Mouse (Mus musculus): ENCODE measurements around the gene Pfn3. TPM values are rescaled to one million over a fixed set of nuclear protein-coding genes. Genes with fewer than 3 reads are reported as not detected.
"Not testable (repeated sequence)": the region's sequence is repeated elsewhere in the genome, so short reads cannot be mapped to it uniquely, and the experiment has no call there.

Pfn3 gene
- polyA plus RNA-seq, 1 experiment from 2014 or later: not detected

DNA sequence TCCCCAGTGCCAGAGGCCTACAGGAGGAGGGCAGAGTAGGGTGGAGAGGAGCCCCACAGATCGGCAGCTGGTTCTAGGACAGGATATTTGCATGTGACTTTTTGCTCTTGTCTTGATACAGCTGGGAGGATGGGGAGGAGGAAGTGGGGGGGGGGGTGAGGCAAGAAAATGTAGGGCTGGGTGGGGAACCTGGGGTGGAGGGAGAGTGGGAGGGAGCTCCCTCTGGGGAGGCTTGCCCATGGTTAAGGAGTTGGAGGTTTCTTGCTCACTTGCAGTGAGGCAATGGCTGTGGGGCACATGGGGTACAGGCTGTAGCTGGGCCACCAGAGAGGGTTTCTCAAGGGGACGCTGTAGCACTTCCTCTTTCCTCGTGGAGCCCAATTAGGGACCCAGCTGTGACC, 32.5 kb upstream of the Pfn3 start:
- no peak overlapping the region for H3K27ac ChIP-seq
- ATAC-seq (ENCODE audit: insufficient number of reproducible peaks, insufficient read depth, low FRiP score, low TSS enrichment): no peak

DNA sequence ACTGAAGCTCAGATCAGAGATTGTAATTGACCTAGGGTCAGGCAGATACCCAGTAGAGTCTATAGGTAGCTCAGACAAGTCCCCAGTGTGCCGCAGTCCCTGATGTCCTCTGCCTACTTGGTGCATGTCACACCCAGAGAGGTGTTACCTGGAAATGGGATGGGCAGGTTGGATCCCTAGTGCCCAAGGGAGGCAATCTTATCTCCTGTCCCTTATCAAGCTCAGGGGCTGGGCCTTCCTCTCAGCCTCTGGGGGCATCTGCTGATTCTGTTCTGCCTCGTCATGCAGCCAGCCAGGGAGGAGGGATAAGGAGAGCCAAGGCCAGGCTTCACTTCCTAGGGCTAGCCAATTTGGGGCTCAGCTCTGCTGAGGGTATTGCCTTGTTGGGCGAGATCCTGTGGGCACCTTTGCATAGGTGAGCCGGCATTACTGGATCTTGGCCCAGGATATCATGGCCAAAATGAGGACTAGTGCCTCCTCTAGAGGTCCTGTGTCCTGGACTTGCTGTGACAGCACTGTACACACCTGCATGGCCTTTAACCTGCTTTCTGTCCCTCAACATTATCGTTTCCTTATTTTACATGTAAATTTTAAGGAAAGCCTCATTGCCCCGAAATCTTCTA, 31.6 kb upstream of the Pfn3 start:
- no peaks in the 10 kb centered on the region for H3K9me3 ChIP-seq
- no peaks in the 10 kb centered on the region for H3K27me3 ChIP-seq
- peak overlapping the region; percentile 72 for H3K4me3 ChIP-seq
- no peak for ATAC-seq (ENCODE audit: insufficient number of reproducible peaks, insufficient read depth, low FRiP score, low TSS enrichment)
- peaks cover 22% of the 10 kb centered on the region for H3K4me1 ChIP-seq
- no peak overlapping the region for H3K27ac ChIP-seq
- peak overlapping the region; percentile 95; the same call in 1 of the 2 replicates for H3K9ac ChIP-seq
- peak overlapping the region; percentile 79 for H3K4me2 ChIP-seq (replicated peaks)
- peaks cover 26% of the 10 kb centered on the region for H3K36me3 ChIP-seq
- 74% methylated on average over 6 of the region's 6 CpGs for WGBS

More for the DNA sequence above, 32.5 kb upstream of the Pfn3 start:
- peaks cover 22% of the 10 kb centered on the region for H3K4me1 ChIP-seq
- H3K9ac ChIP-seq: peak overlapping the region; percentile 24; the same call in 1 of the 2 replicates
- no peak overlapping the region for H3K4me3 ChIP-seq
- H3K9me3 ChIP-seq: no peaks in the 10 kb centered on the region
- H3K27me3 ChIP-seq: no peaks in the 10 kb centered on the region
- H3K4me2 ChIP-seq (replicated peaks): no peak overlapping the region
- 35% methylated on average over 3 of the region's 3 CpGs for WGBS
- H3K36me3 ChIP-seq: peaks cover 36% of the 10 kb centered on the region

DNA sequence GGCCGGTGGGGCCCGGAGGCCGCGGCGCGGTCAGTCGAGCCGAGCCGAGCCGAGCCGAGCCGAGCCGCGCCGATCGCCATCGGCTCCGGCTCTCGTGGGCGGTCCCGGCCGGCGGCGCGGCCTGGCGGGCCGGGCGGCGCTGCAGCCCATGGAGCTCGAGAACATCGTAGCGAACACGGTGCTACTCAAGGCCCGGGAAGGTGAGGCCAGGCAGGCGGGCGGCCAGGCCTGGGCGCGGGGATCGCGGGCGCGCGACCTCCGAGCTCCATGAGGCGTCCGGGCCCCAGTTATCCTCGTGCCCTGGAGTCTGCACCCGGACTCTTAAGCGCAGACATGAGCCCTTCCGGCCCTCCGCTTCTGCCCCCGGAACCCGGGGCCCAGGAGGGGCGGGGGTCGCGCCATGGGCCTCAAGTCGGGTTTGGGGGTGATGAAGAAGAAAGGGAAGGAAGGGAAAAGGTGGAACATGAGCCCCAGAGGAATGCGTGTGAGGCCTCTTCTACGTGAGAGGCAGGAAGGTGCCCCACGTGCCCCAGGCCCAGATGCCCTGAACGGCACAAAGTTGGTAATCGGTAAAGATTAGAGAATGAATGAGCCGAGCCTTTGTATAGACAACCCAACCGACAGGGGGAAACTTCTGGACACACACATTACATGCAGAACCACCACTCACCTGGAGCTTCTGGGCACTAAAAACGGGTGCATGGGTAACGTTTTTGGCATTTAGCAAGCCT, 30.5 kb upstream of the Pfn3 start:
- H3K4me2 ChIP-seq (replicated peaks): peak overlapping the region; percentile 79
- peak overlapping the region; percentile 72 for H3K4me3 ChIP-seq
- peaks cover 15% of the 10 kb centered on the region for H3K36me3 ChIP-seq
- WGBS: under 1% methylated on average over 58 of the region's 66 CpGs
- H3K4me1 ChIP-seq: peaks cover 22% of the 10 kb centered on the region
- peak overlapping the region; percentile 96 for H3K27ac ChIP-seq
- ATAC-seq (ENCODE audit: insufficient number of reproducible peaks, insufficient read depth, low FRiP score, low TSS enrichment): no peak; the same call in 1 of the 2 replicates
- no peaks in the 10 kb centered on the region for H3K27me3 ChIP-seq
- peak overlapping the region; percentile 95 for H3K9ac ChIP-seq
- H3K9me3 ChIP-seq: no peaks in the 10 kb centered on the region

DNA sequence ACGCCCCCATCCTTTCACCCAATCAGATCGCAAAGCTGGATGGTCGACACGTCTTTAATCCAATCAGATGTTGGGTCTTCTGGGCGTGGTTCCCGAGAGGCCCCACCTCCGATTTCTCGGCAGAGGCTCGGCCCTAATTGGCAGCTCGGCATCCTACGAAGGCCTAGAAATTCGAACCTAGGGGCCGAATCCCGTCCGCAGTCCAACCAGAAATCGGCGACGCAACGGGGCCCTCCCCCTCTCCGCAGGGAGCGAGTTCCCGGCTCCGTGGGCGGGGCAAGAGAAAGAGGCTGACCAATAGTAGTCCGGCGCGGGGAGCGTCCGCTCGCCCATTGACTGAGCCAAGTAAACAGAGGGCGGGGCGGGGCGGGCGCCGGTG, 29.9 kb upstream of the Pfn3 start, which contains the start of gene Grk6:
Grk6 (plus strand) TSS at position 136 of the 379 bp plus-strand sequence.
- peak within 1 kb of the TSS; percentile 79 for H3K4me2 ChIP-seq (replicated peaks)
- peaks cover 9% of the 10 kb centered on the region for H3K36me3 ChIP-seq
- H3K27ac ChIP-seq: peak within 1 kb of the TSS; percentile 96
- under 1% methylated on average over 35 of the region's 35 CpGs for WGBS
- peak within 1 kb of the TSS; percentile 72 for H3K4me3 ChIP-seq
- H3K27me3 ChIP-seq: no peaks in the 10 kb centered on the region
- peaks cover 22% of the 10 kb centered on the region for H3K4me1 ChIP-seq
- H3K9ac ChIP-seq: peak within 1 kb of the TSS; percentile 95
- peak; percentile 96 for ATAC-seq (ENCODE audit: insufficient number of reproducible peaks, insufficient read depth, low FRiP score, low TSS enrichment)
- H3K9me3 ChIP-seq: no peaks in the 10 kb centered on the region

DNA sequence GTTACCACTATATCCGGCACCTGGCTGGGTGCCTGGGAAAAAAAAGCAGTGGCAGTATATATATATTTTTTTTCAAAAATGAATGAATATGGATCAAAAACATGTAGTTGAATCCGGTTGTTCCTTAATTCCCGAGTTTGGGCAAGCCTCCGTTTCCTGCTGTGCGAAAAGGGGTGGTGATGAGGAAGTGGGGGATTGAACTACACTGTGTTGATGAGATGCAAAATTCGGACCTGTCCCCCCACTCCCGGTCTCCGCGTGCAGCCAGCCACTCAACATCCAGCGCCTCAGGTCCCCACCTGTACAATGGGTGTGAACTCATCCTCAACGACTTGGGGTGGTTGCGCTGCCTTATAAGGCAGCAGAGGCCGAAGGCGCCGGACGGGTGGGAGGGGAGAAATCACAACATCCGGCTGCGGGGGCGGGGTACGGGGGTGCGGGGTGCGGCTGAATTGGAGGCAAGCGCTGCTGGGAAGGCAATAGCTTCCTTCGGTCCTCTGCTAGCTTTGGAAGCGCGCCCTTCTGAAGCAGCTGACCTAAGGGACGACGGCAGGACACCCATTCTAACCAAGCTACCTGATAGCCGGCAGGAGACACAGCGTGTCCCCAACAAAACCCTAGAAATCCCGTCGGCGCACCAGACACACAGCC, 29.4 kb upstream of the Pfn3 start:
- H3K4me2 ChIP-seq (replicated peaks): peak overlapping the region; percentile 79
- peak overlapping the region; percentile 60 for H3K9ac ChIP-seq
- peak overlapping the region; percentile 72 for H3K4me3 ChIP-seq
- peaks cover 4% of the 10 kb centered on the region for H3K36me3 ChIP-seq
- peak overlapping the region; percentile 96 for H3K27ac ChIP-seq
- peaks cover 22% of the 10 kb centered on the region for H3K4me1 ChIP-seq
- no peaks in the 10 kb centered on the region for H3K27me3 ChIP-seq
- no peaks in the 10 kb centered on the region for H3K9me3 ChIP-seq
- peak; percentile 65 for ATAC-seq (ENCODE audit: insufficient number of reproducible peaks, insufficient read depth, low FRiP score, low TSS enrichment)
- 2% methylated on average over 33 of the region's 33 CpGs for WGBS

DNA sequence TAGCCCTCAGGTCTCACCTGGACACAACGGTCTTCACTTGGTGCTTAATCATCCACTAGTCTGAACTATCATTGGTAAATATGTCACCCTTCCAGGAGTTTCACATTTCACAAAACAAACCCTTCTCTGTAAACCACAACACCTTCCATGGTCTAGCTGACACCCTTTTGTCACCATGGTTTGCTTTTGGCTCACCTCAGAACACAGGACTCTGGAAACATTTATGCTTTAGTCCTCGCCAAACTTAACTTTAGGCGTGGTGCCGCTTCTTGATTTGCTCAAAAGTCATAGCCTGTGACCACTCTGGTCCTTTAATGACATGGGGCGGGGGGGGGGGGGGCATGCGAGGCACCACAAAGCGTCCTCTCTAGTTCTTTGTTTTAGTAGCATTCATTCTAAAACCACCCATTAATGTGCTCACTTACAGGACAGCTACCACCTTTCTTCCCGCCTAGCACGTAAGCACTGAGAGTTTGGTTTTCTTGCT, 28.8 kb upstream of the Pfn3 start:
- 45% methylated on average over 9 of the region's 9 CpGs for WGBS
- H3K27ac ChIP-seq: peak overlapping the region; percentile 96
- no peak for ATAC-seq (ENCODE audit: insufficient number of reproducible peaks, insufficient read depth, low FRiP score, low TSS enrichment)
- H3K4me1 ChIP-seq: peaks cover 22% of the 10 kb centered on the region
- peak overlapping the region; percentile 79 for H3K4me2 ChIP-seq (replicated peaks)
- H3K4me3 ChIP-seq: peak overlapping the region; percentile 72
- H3K27me3 ChIP-seq: no peaks in the 10 kb centered on the region
- no peaks in the 10 kb centered on the region for H3K36me3 ChIP-seq
- no peaks in the 10 kb centered on the region for H3K9me3 ChIP-seq
- H3K9ac ChIP-seq: peak overlapping the region; percentile 60

DNA sequence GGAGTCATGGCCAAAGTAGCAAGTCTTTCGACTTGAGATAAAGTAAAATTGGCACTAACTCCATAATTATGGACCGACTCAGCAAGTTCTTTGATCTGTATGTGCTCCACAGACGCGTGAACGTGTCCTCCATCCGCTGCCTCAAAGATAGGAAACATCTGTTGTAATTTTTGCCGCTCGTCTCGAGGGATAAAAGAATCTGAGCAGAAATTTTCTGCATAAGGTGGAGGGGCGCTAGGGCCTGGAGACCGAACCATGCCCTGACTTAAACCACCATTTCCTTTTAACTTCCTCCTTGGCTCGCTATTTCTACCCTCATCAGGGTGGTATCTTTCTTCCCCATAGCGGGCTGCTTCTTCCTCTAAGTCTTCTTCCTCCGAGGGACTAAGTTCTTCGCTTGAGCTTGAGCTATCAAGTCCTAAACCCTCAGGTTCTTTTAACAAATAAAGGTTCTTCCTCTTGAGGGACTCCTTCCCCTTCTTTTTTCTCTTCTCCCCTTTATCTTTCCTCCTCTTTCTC, 22.1 kb upstream of the Pfn3 start:
- WGBS: 62% methylated on average over 15 of the region's 15 CpGs
- not testable (repeated sequence) for H3K27ac ChIP-seq; H3K4me2 ChIP-seq (replicated peaks); H3K27me3 ChIP-seq; H3K9ac ChIP-seq; H3K4me1 ChIP-seq; H3K4me3 ChIP-seq; H3K36me3 ChIP-seq; H3K9me3 ChIP-seq; ATAC-seq (ENCODE audit: insufficient number of reproducible peaks, insufficient read depth, low FRiP score, low TSS enrichment)

DNA sequence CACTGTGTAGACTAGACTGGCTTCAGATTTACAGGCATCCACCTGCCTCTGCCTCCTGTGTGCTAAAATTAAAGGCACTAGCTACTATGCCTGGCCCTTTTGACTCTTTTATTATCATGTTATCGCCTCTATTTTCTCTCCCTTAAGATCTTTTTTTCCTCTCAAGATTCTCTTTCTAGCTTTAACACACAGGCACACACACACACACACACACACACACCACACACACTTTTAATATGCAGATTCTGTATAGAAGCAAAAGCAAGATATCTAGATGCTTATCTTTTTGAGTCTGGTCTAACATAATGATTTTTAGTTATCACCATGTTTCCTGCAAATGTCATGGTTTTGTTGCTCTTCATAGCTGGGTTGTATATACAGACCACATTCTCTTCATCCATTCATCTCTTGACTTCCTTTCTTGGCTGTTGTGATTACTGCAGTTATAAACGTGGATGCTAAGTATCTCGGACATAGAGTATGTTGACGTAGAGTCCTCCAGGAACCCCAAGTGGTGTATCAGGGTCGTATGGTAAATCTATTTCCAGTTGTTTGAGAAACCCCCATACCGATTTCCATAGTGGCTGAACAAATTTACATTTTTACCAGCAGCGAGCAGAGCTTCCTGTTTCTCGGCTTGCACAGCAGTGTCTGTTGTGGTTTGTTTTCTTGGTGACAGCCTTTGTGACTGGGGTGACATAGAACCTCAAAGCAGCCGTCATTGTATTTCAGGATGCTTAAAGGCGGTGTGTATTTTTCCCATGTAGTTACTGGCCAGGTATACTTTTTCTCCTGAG, 17.1 kb upstream of the Pfn3 start:
- Histone ChIP-seq H3K9ac (no peak overlapping the region), H3K4me1 (no peaks in the 10 kb centered on the region), H3K27me3 (no peaks in the 10 kb centered on the region), H3K9me3 (no peaks in the 10 kb centered on the region), H3K4me2 (replicated peaks) (no peak overlapping the region), H3K4me3 (no peak overlapping the region), H3K36me3 (no peaks in the 10 kb centered on the region), H3K27ac (no peak overlapping the region)
- no peak for ATAC-seq (ENCODE audit: insufficient number of reproducible peaks, insufficient read depth, low FRiP score, low TSS enrichment)
- 76% methylated on average over 10 of the region's 10 CpGs for WGBS

DNA sequence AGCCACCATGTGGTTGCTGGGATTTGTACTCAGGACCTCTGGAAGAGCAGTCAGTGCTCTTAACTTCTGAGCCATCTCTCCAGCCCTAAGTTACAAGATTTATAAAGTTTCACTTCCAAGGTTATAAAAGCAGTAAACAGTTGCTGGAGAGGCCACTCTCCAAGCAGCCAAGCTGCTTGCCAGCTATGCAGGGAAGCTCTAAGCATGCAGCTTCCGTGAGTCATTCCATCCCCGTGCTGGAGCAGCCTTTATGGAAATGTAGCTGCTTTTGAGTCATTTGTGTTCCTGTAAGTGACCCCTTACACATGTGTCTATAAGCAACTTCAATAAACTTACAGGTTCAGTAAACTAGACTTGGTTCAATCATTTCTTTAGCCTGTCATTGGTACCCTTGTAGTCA, 15.5 kb upstream of the Pfn3 start:
- no peak for ATAC-seq (ENCODE audit: insufficient number of reproducible peaks, insufficient read depth, low FRiP score, low TSS enrichment)
- no peak overlapping the region for H3K4me3 ChIP-seq
- 0 out of 2 replicates have a peak, but pooled peaks cover 3% of the 10 kb centered on the region for H3K27me3 ChIP-seq
- no peaks in the 10 kb centered on the region for H3K9me3 ChIP-seq
- H3K9ac ChIP-seq: no peak overlapping the region
- no peak overlapping the region for H3K27ac ChIP-seq
- no peak overlapping the region for H3K4me2 ChIP-seq (replicated peaks)
- H3K36me3 ChIP-seq: no peaks in the 10 kb centered on the region
- WGBS: 85% methylated on average over 2 of the region's 2 CpGs
- H3K4me1 ChIP-seq: no peaks in the 10 kb centered on the region

DNA sequence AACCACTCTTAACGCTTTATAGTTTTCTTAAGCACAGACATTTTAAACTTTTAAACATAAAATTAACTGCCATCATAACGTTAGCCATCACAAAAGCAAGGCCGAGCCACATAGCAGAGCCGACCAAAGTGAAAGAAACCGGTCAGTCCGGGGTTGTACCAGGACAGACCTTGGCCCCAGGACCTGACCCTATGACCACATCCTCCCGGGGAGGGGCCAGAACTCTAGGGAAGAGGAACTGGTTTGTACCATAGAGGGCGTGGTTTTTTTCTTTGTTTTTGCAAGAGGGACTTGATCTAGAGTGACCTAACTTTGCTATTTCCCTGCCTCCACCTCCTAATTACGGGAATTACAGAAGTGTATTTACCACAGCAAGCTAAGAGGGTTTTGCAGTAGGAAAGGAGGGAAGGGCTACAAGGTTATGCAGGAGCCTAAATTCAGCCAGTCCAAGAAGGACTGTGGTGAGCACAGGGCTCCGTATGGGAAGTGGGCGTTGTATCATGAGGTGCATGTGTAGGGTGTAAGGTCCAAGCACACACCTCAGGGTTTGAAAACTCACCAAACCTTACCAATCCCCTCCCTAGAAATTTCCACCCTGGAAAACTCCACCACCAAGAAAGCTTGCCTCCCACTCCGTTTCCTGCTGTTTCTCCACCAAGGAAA, 14.3 kb upstream of the Pfn3 start:
- H3K4me3 ChIP-seq: no peak overlapping the region
- no peak overlapping the region for H3K27ac ChIP-seq
- ATAC-seq (ENCODE audit: insufficient number of reproducible peaks, insufficient read depth, low FRiP score, low TSS enrichment): no peak
- no peak overlapping the region for H3K4me2 ChIP-seq (replicated peaks)
- H3K4me1 ChIP-seq: no peaks in the 10 kb centered on the region
- no peaks in the 10 kb centered on the region for H3K9me3 ChIP-seq
- H3K9ac ChIP-seq: no peak overlapping the region
- 57% methylated on average over 12 of the region's 12 CpGs for WGBS
- H3K27me3 ChIP-seq: 0 out of 2 replicates have a peak, but pooled peaks cover 3% of the 10 kb centered on the region
- H3K36me3 ChIP-seq: no peaks in the 10 kb centered on the region

Data from embryonic facial prominence, embryonic 12.5 days (tissue).